Mouse (Mus musculus): Measurements from ENCODE around the gene Cyb561d2. TPM values are rescaled to one million over a fixed set of nuclear protein-coding genes. Genes with fewer than 3 reads are reported as not detected.

The Cyb561d2 gene
- polyA plus RNA-seq, 1 experiment from 2014 or later: 34.7 TPM

DNA sequence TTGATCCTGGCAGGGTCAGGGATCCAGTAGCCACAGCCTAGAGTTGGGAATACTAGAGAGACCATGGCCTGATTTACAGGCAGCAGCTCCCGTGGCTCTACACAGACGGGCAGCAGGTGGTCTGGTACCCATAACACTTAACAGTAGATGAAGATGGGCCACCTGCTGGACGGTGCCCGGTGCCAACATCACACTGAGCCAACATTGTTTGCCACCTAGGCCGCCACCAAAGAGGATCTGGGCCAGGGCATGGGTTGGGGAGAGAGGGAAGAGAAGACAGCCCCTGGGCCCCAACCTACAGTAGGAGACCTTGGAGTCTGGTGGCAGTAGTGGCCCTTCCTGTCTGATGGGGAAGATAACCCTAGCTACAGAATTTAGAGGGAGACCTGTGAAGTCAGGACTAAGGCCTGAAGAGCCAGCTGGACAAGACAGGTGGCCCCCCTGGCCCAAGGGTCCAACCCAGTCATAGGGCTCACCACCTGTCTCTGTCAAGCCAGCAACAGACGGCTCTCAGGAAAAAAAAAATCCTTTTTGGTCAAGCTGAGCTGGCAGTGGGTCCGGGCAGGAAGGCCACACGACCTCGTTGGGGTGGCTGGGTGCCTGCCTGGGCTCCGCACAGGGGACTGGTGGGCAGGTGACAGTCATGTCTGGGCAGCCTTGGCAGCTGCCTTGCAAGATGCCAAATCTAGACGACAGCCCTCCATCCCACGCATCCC lies 39.7 kb downstream of the Cyb561d2 start:
- Histone ChIP-seq H3K9ac (replicated peaks) (no peak overlapping the region), H3K36me3 (no peaks in the 10 kb centered on the region), H3K4me3 (no peak overlapping the region), H3K9me3 (no peaks in the 10 kb centered on the region), H3K4me1 (peaks cover 34% of the 10 kb centered on the region), H3K4me2 (replicated peaks) (no peak overlapping the region), H3K27ac (replicated peaks) (no peak overlapping the region), H3K27me3 (no peaks in the 10 kb centered on the region)
- ATAC-seq (replicated peaks): no peak
- 79% methylated on average over 12 of the region's 12 CpGs for WGBS

DNA sequence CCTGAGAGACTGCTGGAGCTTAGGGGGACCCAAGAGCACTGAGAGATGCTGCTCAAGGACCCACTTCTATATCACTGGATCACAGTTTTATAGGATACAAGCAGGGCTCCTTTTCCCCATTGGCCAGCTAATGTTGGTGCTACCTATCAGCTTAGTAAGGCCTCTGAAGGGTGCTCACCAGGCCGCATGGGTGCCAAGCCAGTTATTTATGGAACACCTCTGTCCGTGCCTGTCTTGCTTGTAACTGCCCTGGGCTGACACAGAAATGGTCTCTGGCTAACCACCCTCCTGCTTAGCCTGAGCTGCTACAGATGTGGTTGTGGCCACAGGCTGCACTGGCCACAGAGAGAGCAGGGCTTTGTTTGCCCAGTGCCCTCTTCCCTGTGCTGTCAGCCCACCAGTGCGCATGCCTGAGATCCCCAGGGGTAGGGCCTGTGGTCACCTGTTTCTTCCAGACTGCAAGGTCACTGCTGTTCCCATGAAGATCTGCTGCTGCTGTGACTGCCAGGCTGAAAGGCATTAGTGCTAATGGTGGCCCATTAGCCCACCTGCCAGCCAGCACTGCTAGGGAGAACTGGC lies 41.2 kb downstream of the Cyb561d2 start:
- Histone ChIP-seq H3K9ac (replicated peaks) (no peak overlapping the region), H3K36me3 (no peaks in the 10 kb centered on the region), H3K4me1 (peaks cover 19% of the 10 kb centered on the region), H3K4me3 (no peak overlapping the region), H3K9me3 (no peaks in the 10 kb centered on the region), H3K27me3 (no peaks in the 10 kb centered on the region), H3K27ac (replicated peaks) (no peak overlapping the region), H3K4me2 (replicated peaks) (no peak overlapping the region)
- no peak for ATAC-seq (replicated peaks)
- WGBS: 94% methylated on average over 3 of the region's 3 CpGs

DNA sequence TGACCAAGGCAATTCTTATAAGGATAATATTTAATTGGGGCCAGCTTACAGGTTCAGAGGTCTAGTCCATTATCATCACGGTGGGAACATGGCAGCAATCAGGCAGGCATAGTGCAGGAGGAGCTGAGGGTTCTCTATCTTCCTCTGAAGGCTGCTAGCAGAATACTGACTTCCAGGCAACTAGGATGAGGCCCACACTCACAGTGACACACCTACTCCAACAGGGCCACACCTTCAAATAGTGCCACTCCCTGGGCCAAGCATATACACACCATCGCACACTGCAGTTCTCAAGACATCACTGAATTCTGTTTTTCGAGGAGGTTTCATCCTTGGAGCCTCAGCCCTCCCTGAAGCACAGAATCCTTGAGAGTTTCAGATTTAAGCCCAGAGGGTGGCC lies 45.6 kb downstream of the Cyb561d2 start:
- 92% methylated on average over 3 of the region's 3 CpGs for WGBS
- Histone ChIP-seq H3K27ac (replicated peaks) (no peak overlapping the region), H3K36me3 (no peaks in the 10 kb centered on the region), H3K4me2 (replicated peaks) (no peak overlapping the region), H3K9me3 (no peaks in the 10 kb centered on the region), H3K9ac (replicated peaks) (no peak overlapping the region), H3K4me1 (no peaks in the 10 kb centered on the region), H3K4me3 (no peak overlapping the region), H3K27me3 (no peaks in the 10 kb centered on the region)
- no peak for ATAC-seq (replicated peaks)

DNA sequence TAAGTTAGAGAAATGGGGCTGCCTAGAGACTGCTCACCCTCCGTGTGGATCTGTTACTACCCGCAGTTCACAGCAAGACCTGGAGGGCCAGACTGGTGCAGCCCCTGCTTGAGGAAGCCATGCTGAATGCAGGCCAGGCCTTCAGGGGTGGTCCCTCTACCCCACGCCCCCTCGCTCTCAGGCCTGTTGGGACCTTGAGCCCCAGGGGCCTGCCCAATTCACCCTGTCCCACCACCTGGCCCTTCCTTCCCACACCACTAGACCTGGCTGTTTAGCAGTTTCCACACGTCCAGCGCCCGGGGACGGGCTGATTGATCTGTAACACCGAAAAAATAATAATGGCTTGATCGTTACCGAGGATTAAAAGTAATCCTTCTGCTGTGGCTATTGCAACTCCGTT lies 47.8 kb downstream of the Cyb561d2 start:
- no peak; the same call in 1 of the 2 replicates for ATAC-seq (replicated peaks)
- no peaks in the 10 kb centered on the region for H3K4me1 ChIP-seq
- H3K9ac ChIP-seq (replicated peaks): no peak overlapping the region
- no peak overlapping the region for H3K4me3 ChIP-seq
- no peaks in the 10 kb centered on the region for H3K27me3 ChIP-seq
- H3K9me3 ChIP-seq: no peaks in the 10 kb centered on the region
- 29% methylated on average over 12 of the region's 12 CpGs for WGBS
- H3K36me3 ChIP-seq: no peaks in the 10 kb centered on the region
- no peak overlapping the region for H3K4me2 ChIP-seq (replicated peaks)
- H3K27ac ChIP-seq (replicated peaks): no peak overlapping the region

DNA sequence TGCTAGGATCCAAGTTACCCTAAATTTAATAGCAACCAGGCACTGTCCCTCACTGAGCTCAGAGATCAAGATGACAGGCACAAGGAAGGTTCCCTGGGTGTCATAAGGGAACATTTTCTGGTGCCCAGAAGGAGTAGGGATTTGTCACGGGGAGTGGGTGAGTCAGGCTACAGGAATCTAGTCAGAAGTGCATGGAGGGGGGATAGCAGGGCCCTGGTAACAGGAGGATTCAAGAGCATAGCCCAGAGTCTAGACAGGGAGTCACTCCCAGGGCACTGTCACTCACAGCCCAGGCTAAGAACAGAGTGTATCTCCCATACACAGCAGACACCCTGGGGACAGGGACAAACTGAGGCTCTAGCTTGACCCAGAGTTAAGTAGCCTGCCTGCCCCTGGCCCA lies 48.5 kb downstream of the Cyb561d2 start:
- Histone ChIP-seq H3K9me3 (no peaks in the 10 kb centered on the region), H3K36me3 (no peaks in the 10 kb centered on the region), H3K4me1 (no peaks in the 10 kb centered on the region), H3K9ac (replicated peaks) (no peak overlapping the region), H3K4me2 (replicated peaks) (no peak overlapping the region), H3K27ac (replicated peaks) (no peak overlapping the region), H3K27me3 (no peaks in the 10 kb centered on the region), H3K4me3 (no peak overlapping the region)
- no peak for ATAC-seq (replicated peaks)
- WGBS: 64% methylated on average over 1 of the region's 1 CpGs

DNA sequence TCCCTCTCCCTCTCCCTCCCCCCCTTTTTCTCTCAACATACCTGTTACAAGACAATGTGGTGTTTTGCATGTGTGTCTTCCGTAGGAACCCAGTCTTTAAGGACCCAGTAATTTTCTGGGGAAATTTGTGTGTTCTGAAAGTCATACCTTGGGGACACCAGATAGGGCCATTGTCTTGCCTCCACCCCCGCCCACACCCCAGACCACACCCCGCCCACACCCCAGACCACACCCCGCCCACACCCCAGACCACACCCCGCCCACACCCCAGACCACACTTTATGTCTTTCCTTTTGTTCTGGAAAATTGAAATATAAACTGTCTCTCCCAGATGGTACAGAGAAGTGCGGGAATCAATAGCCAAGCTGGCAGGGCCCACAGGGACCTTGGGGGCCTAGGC lies 51.4 kb downstream of the Cyb561d2 start:
- no peak for ATAC-seq (replicated peaks)
- no peak overlapping the region for H3K4me2 ChIP-seq (replicated peaks)
- 67% methylated on average over 6 of the region's 6 CpGs for WGBS

DNA sequence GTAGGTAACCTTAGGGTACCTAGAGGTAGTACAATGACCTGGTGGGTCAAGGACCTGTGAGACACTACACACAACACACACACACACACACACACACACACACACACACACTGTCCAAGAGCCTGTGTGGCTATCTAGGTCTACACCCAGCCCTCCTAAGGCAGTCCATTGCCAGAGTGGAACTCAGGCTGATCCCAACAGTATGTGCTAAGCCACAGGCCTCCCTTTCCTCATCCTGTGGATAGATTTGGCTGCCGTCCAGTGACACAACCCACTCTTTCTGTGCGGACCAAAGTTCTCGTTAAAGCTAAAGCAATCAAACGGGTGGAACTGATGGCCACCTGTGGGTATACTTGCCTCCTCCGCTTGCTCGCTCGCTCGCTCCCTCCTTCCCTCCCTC lies 51.8 kb downstream of the Cyb561d2 start:
- Histone ChIP-seq H3K27me3 (no peaks in the 10 kb centered on the region), H3K9ac (replicated peaks) (no peak overlapping the region), H3K4me3 (no peak overlapping the region), H3K27ac (replicated peaks) (no peak overlapping the region), H3K9me3 (no peaks in the 10 kb centered on the region), H3K4me2 (replicated peaks) (no peak overlapping the region), H3K36me3 (no peaks in the 10 kb centered on the region), H3K4me1 (peaks cover 19% of the 10 kb centered on the region)
- no peak for ATAC-seq (replicated peaks)
- 35% methylated on average over 8 of the region's 8 CpGs for WGBS

More for the DNA sequence above, 51.4 kb downstream of the Cyb561d2 start:
- H3K9me3 ChIP-seq: no peaks in the 10 kb centered on the region
- peaks cover 14% of the 10 kb centered on the region for H3K4me1 ChIP-seq
- H3K9ac ChIP-seq (replicated peaks): no peak overlapping the region
- no peaks in the 10 kb centered on the region for H3K36me3 ChIP-seq
- no peaks in the 10 kb centered on the region for H3K27me3 ChIP-seq
- no peak overlapping the region for H3K4me3 ChIP-seq
- no peak overlapping the region for H3K27ac ChIP-seq (replicated peaks)

Other genes starting within 250 kb of the Cyb561d2 start
- gene Cish, start 246.2 kb downstream of the Cyb561d2 start, polyA plus RNA-seq (2015; fragmentation: Nextera tagmentation; extraction: Ambion mirVana): 9.5 and 11.5 TPM in 2 replicates
- gene Hemk1, start 203.8 kb downstream of the Cyb561d2 start, polyA plus RNA-seq (2015; fragmentation: Nextera tagmentation; extraction: Ambion mirVana): 14.6 and 16.0 TPM in 2 replicates
- gene 6430571L13Rik, start 201.6 kb downstream of the Cyb561d2 start, polyA plus RNA-seq (2015; fragmentation: Nextera tagmentation; extraction: Ambion mirVana): 4.1 and 4.5 TPM in 2 replicates
- 3.9 and 4.2 TPM in 2 replicates for gene Cacna2d2, start 142.6 kb downstream of the Cyb561d2 start, polyA plus RNA-seq (2015; fragmentation: Nextera tagmentation; extraction: Ambion mirVana)
- gene Tmem115, start 8.2 kb downstream of the Cyb561d2 start, polyA plus RNA-seq (2015; fragmentation: Nextera tagmentation; extraction: Ambion mirVana): 45.7 and 45.8 TPM in 2 replicates
- 74.9 and 78.7 TPM in 2 replicates for gene Nprl2, start within 50 bp of the Cyb561d2 start, polyA plus RNA-seq (2015; fragmentation: Nextera tagmentation; extraction: Ambion mirVana)
- 3.7 and 4.6 TPM in 2 replicates for gene Zmynd10, start 5.1 kb upstream of the Cyb561d2 start, polyA plus RNA-seq (2015; fragmentation: Nextera tagmentation; extraction: Ambion mirVana)
- gene Rassf1, start 9.4 kb upstream of the Cyb561d2 start, polyA plus RNA-seq (2015; fragmentation: Nextera tagmentation; extraction: Ambion mirVana): 38.9 and 41.1 TPM in 2 replicates
- 96.7 and 97.5 TPM in 2 replicates for gene Tusc2, start 21.1 kb upstream of the Cyb561d2 start, polyA plus RNA-seq (2015; fragmentation: Nextera tagmentation; extraction: Ambion mirVana)
- 75.3 and 76.2 TPM in 2 replicates for gene Hyal2, start 25.8 kb upstream of the Cyb561d2 start, polyA plus RNA-seq (2015; fragmentation: Nextera tagmentation; extraction: Ambion mirVana)
- 8.6 and 8.8 TPM in 2 replicates for gene Hyal1, start 34.7 kb upstream of the Cyb561d2 start, polyA plus RNA-seq (2015; fragmentation: Nextera tagmentation; extraction: Ambion mirVana)
- 14.7 and 17.0 TPM in 2 replicates for gene Naa80, start 36.7 kb upstream of the Cyb561d2 start, polyA plus RNA-seq (2015; fragmentation: Nextera tagmentation; extraction: Ambion mirVana)
- 1.3 and 2.1 TPM in 2 replicates for gene Hyal3, start 38.6 kb upstream of the Cyb561d2 start, polyA plus RNA-seq (2015; fragmentation: Nextera tagmentation; extraction: Ambion mirVana)
- gene Ifrd2, start 45.4 kb upstream of the Cyb561d2 start, polyA plus RNA-seq (2015; fragmentation: Nextera tagmentation; extraction: Ambion mirVana): 15.4 and 16.9 TPM in 2 replicates
- 1.7 and 2.8 TPM in 2 replicates for gene Sema3b, start 67.0 kb upstream of the Cyb561d2 start, polyA plus RNA-seq (2015; fragmentation: Nextera tagmentation; extraction: Ambion mirVana)
- gene Gnai2, start 93.2 kb upstream of the Cyb561d2 start, polyA plus RNA-seq (2015; fragmentation: Nextera tagmentation; extraction: Ambion mirVana): 335 and 338 TPM in 2 replicates
- gene Slc38a3, start 127.3 kb upstream of the Cyb561d2 start, polyA plus RNA-seq (2015; fragmentation: Nextera tagmentation; extraction: Ambion mirVana): 24.2 and 24.4 TPM in 2 replicates
- gene Gnat1, start 137.5 kb upstream of the Cyb561d2 start, polyA plus RNA-seq (2015; fragmentation: Nextera tagmentation; extraction: Ambion mirVana): 1.7 and 1.8 TPM in 2 replicates
- gene Sema3f, start 168.3 kb upstream of the Cyb561d2 start, polyA plus RNA-seq (2015; fragmentation: Nextera tagmentation; extraction: Ambion mirVana): 13.7 and 14.6 TPM in 2 replicates
- gene Rbm5, start 228.8 kb upstream of the Cyb561d2 start, polyA plus RNA-seq (2015; fragmentation: Nextera tagmentation; extraction: Ambion mirVana): 283 and 284 TPM in 2 replicates